Mouse (Mus musculus): Measurements from ENCODE around the gene Psmd11. TPM values are rescaled to one million over a fixed set of nuclear protein-coding genes. Genes with fewer than 3 reads are reported as not detected.
"Not testable (repeated sequence)": the region's sequence is repeated elsewhere in the genome, so short reads cannot be mapped to it uniquely, and the experiment has no call there.

Gene Psmd11
- polyA plus RNA-seq, 1 experiment from 2014 or later, result 306 TPM

- peaks cover 78% of the 10 kb centered on the region for H3K36me3 ChIP-seq
These were observed 20.5 kb upstream of the Psmd11 start for GRCm38 (mm10) chr11:80407878-80408277.

GRCm38 (mm10) chr11:80410377-80410776 is 18.0 kb upstream of the Psmd11 start:
- H3K4me1 ChIP-seq, result no peaks in the 10 kb centered on the region
- H3K36me3 ChIP-seq, result peaks cover 82% of the 10 kb centered on the region
- 93% methylated on average over 2 of the region's 2 CpGs for WGBS
- H3K9me3 ChIP-seq (replicated peaks), result no peaks in the 10 kb centered on the region
- H3K4me3 ChIP-seq (replicated peaks), result no peak overlapping the region
- H3K27ac ChIP-seq, result no peak overlapping the region
- H3K27me3 ChIP-seq, result no peaks in the 10 kb centered on the region
- no peak for ATAC-seq (replicated peaks; ENCODE audit: low FRiP score)
- no peak overlapping the region for H3K9ac ChIP-seq
- H3K4me2 ChIP-seq, result no peak overlapping the region

More at GRCm38 (mm10) chr11:80407878-80408277, 20.5 kb upstream of the Psmd11 start:
- 96% methylated on average over 6 of the region's 6 CpGs for WGBS
- H3K27ac ChIP-seq; H3K9ac ChIP-seq; H3K4me2 ChIP-seq; H3K4me1 ChIP-seq; H3K9me3 ChIP-seq (replicated peaks); H3K4me3 ChIP-seq (replicated peaks); H3K27me3 ChIP-seq; ATAC-seq (replicated peaks; ENCODE audit: low FRiP score): not testable (repeated sequence)

GRCm38 (mm10) chr11:80417085-80417484 is 11.3 kb upstream of the Psmd11 start:
- WGBS, result 88% methylated on average over 5 of the region's 5 CpGs
- Histone ChIP-seq H3K9ac (no peak overlapping the region), H3K9me3 (replicated peaks) (0 out of 2 replicates have a peak, but pooled peaks cover 4% of the 10 kb centered on the region), H3K27me3 (no peaks in the 10 kb centered on the region), H3K4me1 (no peaks in the 10 kb centered on the region), H3K36me3 (peaks cover 41% of the 10 kb centered on the region), H3K27ac (no peak overlapping the region), H3K4me2 (no peak overlapping the region), H3K4me3 (replicated peaks) (no peak overlapping the region)
- no peak for ATAC-seq (replicated peaks; ENCODE audit: low FRiP score)

GRCm38 (mm10) chr11:80419743-80420142 is 8.7 kb upstream of the Psmd11 start:
- peaks cover 22% of the 10 kb centered on the region for H3K36me3 ChIP-seq
- H3K4me2 ChIP-seq, result no peak overlapping the region
- no peak overlapping the region for H3K4me3 ChIP-seq (replicated peaks)
- no peaks in the 10 kb centered on the region for H3K27me3 ChIP-seq
- H3K9ac ChIP-seq, result no peak overlapping the region
- ATAC-seq (replicated peaks; ENCODE audit: low FRiP score), result no peak
- WGBS, result 89% methylated on average over 1 of the region's 1 CpGs
- H3K27ac ChIP-seq, result no peak overlapping the region
- H3K4me1 ChIP-seq, result no peaks in the 10 kb centered on the region
- 0 out of 2 replicates have a peak, but pooled peaks cover 4% of the 10 kb centered on the region for H3K9me3 ChIP-seq (replicated peaks)

GRCm38 (mm10) chr11:80420202-80420984 is 8.0 kb upstream of the Psmd11 start:
- peaks cover 16% of the 10 kb centered on the region for H3K36me3 ChIP-seq
- 51% methylated on average over 2 of the region's 2 CpGs for WGBS
- no peak overlapping the region for H3K4me3 ChIP-seq (replicated peaks)
- H3K27ac ChIP-seq, result no peak overlapping the region
- no peak for ATAC-seq (replicated peaks; ENCODE audit: low FRiP score)
- H3K4me1 ChIP-seq, result no peaks in the 10 kb centered on the region
- 0 out of 2 replicates have a peak, but pooled peaks cover 4% of the 10 kb centered on the region for H3K9me3 ChIP-seq (replicated peaks)
- no peak overlapping the region for H3K4me2 ChIP-seq
- no peak overlapping the region for H3K9ac ChIP-seq
- no peaks in the 10 kb centered on the region for H3K27me3 ChIP-seq

GRCm38 (mm10) chr11:80421421-80422047 is 6.9 kb upstream of the Psmd11 start:
- no peaks in the 10 kb centered on the region for H3K27me3 ChIP-seq
- no peak overlapping the region for H3K27ac ChIP-seq
- ATAC-seq (replicated peaks; ENCODE audit: low FRiP score), result no peak
- H3K36me3 ChIP-seq, result peaks cover 9% of the 10 kb centered on the region
- no peak overlapping the region for H3K4me2 ChIP-seq
- no peak overlapping the region for H3K9ac ChIP-seq
- 81% methylated on average over 7 of the region's 7 CpGs for WGBS
- H3K4me1 ChIP-seq, result no peaks in the 10 kb centered on the region
- no peaks in the 10 kb centered on the region for H3K9me3 ChIP-seq (replicated peaks)
- H3K4me3 ChIP-seq (replicated peaks), result no peak overlapping the region

GRCm38 (mm10) chr11:80424691-80425090 is 3.7 kb upstream of the Psmd11 start:
- H3K4me1 ChIP-seq, result peaks cover 4% of the 10 kb centered on the region
- H3K4me3 ChIP-seq (replicated peaks), result no peak overlapping the region
- no peaks in the 10 kb centered on the region for H3K27me3 ChIP-seq
- no peak overlapping the region for H3K27ac ChIP-seq
- no peaks in the 10 kb centered on the region for H3K36me3 ChIP-seq
- no peaks in the 10 kb centered on the region for H3K9me3 ChIP-seq (replicated peaks)
- WGBS, result 89% methylated on average over 2 of the region's 2 CpGs
- no peak overlapping the region for H3K4me2 ChIP-seq
- no peak overlapping the region for H3K9ac ChIP-seq
- no peak for ATAC-seq (replicated peaks; ENCODE audit: low FRiP score)

- no peak overlapping the region for H3K9ac ChIP-seq
These were observed 3.1 kb upstream of the Psmd11 start for GRCm38 (mm10) chr11:80425247-80425778.

GRCm38 (mm10) chr11:80426029-80426813 is 2.2 kb upstream of the Psmd11 start:
- ATAC-seq (replicated peaks; ENCODE audit: low FRiP score); H3K4me3 ChIP-seq (replicated peaks); H3K9me3 ChIP-seq (replicated peaks); H3K27ac ChIP-seq; H3K36me3 ChIP-seq; H3K4me2 ChIP-seq; H3K27me3 ChIP-seq; H3K9ac ChIP-seq; H3K4me1 ChIP-seq: not testable (repeated sequence)
- WGBS, result 84% methylated on average over 16 of the region's 16 CpGs

More at GRCm38 (mm10) chr11:80425247-80425778, 3.1 kb upstream of the Psmd11 start:
- peaks cover 8% of the 10 kb centered on the region for H3K4me1 ChIP-seq
- 57% methylated on average over 5 of the region's 5 CpGs for WGBS
- no peaks in the 10 kb centered on the region for H3K36me3 ChIP-seq
- H3K27ac ChIP-seq, result no peak overlapping the region
- H3K27me3 ChIP-seq, result no peaks in the 10 kb centered on the region
- H3K4me3 ChIP-seq (replicated peaks), result no peak overlapping the region
- H3K4me2 ChIP-seq, result no peak overlapping the region
- no peak for ATAC-seq (replicated peaks; ENCODE audit: low FRiP score)
- H3K9me3 ChIP-seq (replicated peaks), result no peaks in the 10 kb centered on the region

GRCm38 (mm10) chr11:80429009-80429475 is 627 bp downstream of the Psmd11 start:
- under 1% methylated on average over 37 of the region's 37 CpGs for WGBS
- Histone ChIP-seq H3K36me3 (peaks cover 24% of the 10 kb centered on the region), H3K9me3 (replicated peaks) (no peaks in the 10 kb centered on the region), H3K9ac (peak overlapping the region; percentile 96), H3K4me2 (peak overlapping the region; percentile 78), H3K27ac (peak overlapping the region; percentile 88), H3K4me1 (peaks cover 8% of the 10 kb centered on the region), H3K27me3 (no peaks in the 10 kb centered on the region), H3K4me3 (replicated peaks) (peak overlapping the region; percentile 95)
- ATAC-seq (replicated peaks; ENCODE audit: low FRiP score), result peak; percentile 7

- Histone ChIP-seq H3K9me3 (replicated peaks) (no peaks in the 10 kb centered on the region), H3K4me1 (peaks cover 8% of the 10 kb centered on the region), H3K27me3 (no peaks in the 10 kb centered on the region), H3K27ac (0 out of 2 replicates have a peak overlapping the region, but pooled peaks have one; percentile 88), H3K4me3 (replicated peaks) (peak overlapping the region; percentile 95), H3K36me3 (peaks cover 27% of the 10 kb centered on the region), H3K4me2 (peak overlapping the region; percentile 78), H3K9ac (peak overlapping the region; percentile 96)
- no peak for ATAC-seq (replicated peaks; ENCODE audit: low FRiP score)
- WGBS, result 59% methylated on average over 14 of the region's 14 CpGs
These were observed 1.2 kb downstream of the Psmd11 start for GRCm38 (mm10) chr11:80429500-80430166.

Measured in kidney, embryonic 15.5 days (tissue).